8 mouse cellular contexts compared by ENCODE assay signal in genomic region chr11:57645018-57645559, GRCm38 (mm10). TPM values are rescaled to one million over a fixed set of nuclear protein-coding genes. Genes with fewer than 3 reads are reported as not detected.
A peak's percentile ranks its signal among the peaks of the same experiment; 100 is the strongest.
DNase-seq lines count a peak whose midpoint lies in the region; ATAC-seq lines count a peak whose summit lies in the region.

Galnt10 (plus strand) TSS chr11:57645442.

- peak; percentile 90 to 91 for DNase-seq in adrenal gland, adult 18-20 months (ENCODE audit: low spot score in 2 of 2)
- DNase-seq in embryo, embryonic 11 days: peak; percentile 93
- DNase-seq in gastrocnemius, postnatal 25 days: peak; percentile 86
- peak; percentile 77 to 92 for DNase-seq in left cerebral cortex, postnatal 10 days (ENCODE audit: extremely low spot score in 1 of 2, low spot score in 2 of 2)
- DNase-seq in right cerebral cortex, postnatal 10 days (ENCODE audit: low spot score in 2 of 2): peak; percentile 85 to 90
- DNase-seq in urinary bladder, postnatal 14 days (ENCODE audit: low spot score): peak; percentile 86

- ATAC-seq in inflammation-experienced regulatory T-cells, adult 6 months: peak; percentile 90
- ATAC-seq in megakaryocyte progenitor cell, adult 5-6 weeks (replicated peaks; ENCODE audit: poor library complexity): peak; percentile 79

- intact Hi-C loops in left cerebral cortex, postnatal 10 days (cut with DNase I): loop anchor here (5.0 kb wide), 2 partner anchors 57 to 98 kb away; no protein-coding TSS in a partner anchor

RNA-seq across cellular contexts. Expression of gene Galnt10, which starts in this region (rescaled TPM):
- 10 to 100 TPM; 32.0 to 57.3 TPM for total RNA-seq in adrenal gland, adult 18-20 months (2021)
- 1 to 10 TPM; 6.0 to 7.5 TPM for total RNA-seq in gastrocnemius, postnatal 25 days (2021)
- polyA plus RNA-seq in inflammation-experienced regulatory T-cells, adult 6 months (2017; shearing (Covaris generic)): 1 to 10 TPM; 2.8 to 5.2 (median 4.6) TPM
- 10 to 100 TPM in 1 of 2 experiments, 1 to 10 TPM in 1; 9.0 to 11.1 TPM for total RNA-seq in left cerebral cortex, postnatal 10 days (2021)
- total RNA-seq in megakaryocyte progenitor cell, adult 5-6 weeks (2015): 4.0 and 4.8 TPM in 2 replicates
- total RNA-seq in megakaryocyte progenitor cell, adult 5-6 weeks (2017): 7.0 and 8.8 TPM in 2 replicates

Comparison
In these comparisons a context has a peak if more than half of its experiments do, and no peak if none do; other contexts are left out.
1. Peak in every context shown above with its lines: DNase-seq and ATAC-seq.